Mouse (Mus musculus) heart, postnatal 0 days (tissue): ENCODE results near the gene Ahnak. TPM values are rescaled to one million over a fixed set of nuclear protein-coding genes. Genes with fewer than 3 reads are reported as not detected.

Experiments
- ATAC-seq: fragments of 200-750 bp; cut with Nextera tagmentation; 2 replicates; pipeline ENCODE4 v1.8.0; 2017; ENCODE audit warnings: low read depth, moderate number of reproducible peaks, moderate library complexity; ENCODE audit not compliant: insufficient read depth
- DNase-seq: peaks from one replicate; pipeline ENCODE4 v3.0.0-alpha.2; 2016; ENCODE audit warnings: low spot score
- H3K27ac ChIP-seq: fragments of 300-500 bp; sonication (generic); 2 replicates; pipeline ENCODE4 v1.5.1; 2014; ENCODE audit warnings: low read depth, mild to moderate bottlenecking
- H3K27me3 ChIP-seq: fragments of 300-500 bp; sonication (generic); 2 replicates; pipeline ENCODE4 v1.6.1; 2014; ENCODE audit warnings: low read length, mixed read lengths; ENCODE audit not compliant: control insufficient read depth, insufficient read depth
- H3K36me3 ChIP-seq: fragments of 300-500 bp; sonication (generic); replicated peaks from 2 replicates; pipeline ENCODE4 v1.6.1; 2014; ENCODE audit warnings: low read length, mixed read lengths; ENCODE audit not compliant: control insufficient read depth, insufficient read depth
- H3K4me1 ChIP-seq: fragments of 300-500 bp; sonication (generic); 2 replicates; pipeline ENCODE4 v1.6.1; 2014; ENCODE audit warnings: antibody characterized with exemption; ENCODE audit not compliant: control insufficient read depth, insufficient read depth
- H3K4me2 ChIP-seq: fragments of 300-500 bp; sonication (generic); 2 replicates; pipeline ENCODE4 v1.6.1; 2014; ENCODE audit warnings: low read depth, mild to moderate bottlenecking, low read length, moderate library complexity
- H3K4me3 ChIP-seq: fragments of 300-500 bp; sonication (generic); 2 replicates; pipeline ENCODE4 v1.5.1; 2014; ENCODE audit warnings: low read depth, low read length
- H3K9ac ChIP-seq: fragments of 300-500 bp; sonication (generic); replicated peaks from 2 replicates; pipeline ENCODE4 v1.6.1; 2014; ENCODE audit warnings: low read depth, low read length, mixed read lengths
- H3K9me3 ChIP-seq: fragments of 300-500 bp; sonication (generic); replicated peaks from 2 replicates; pipeline ENCODE4 v1.6.1; 2016; ENCODE audit warnings: low read length; ENCODE audit not compliant: control insufficient read depth
- CTCF ChIP-seq: IDR thresholded peaks from 2 replicates; pipeline ENCODE4 v1.5.1; 2016; ENCODE audit warnings: antibody characterized with exemption, control low read depth, low read depth
- EP300 ChIP-seq: IDR thresholded peaks from 2 replicates; pipeline ENCODE4 v1.6.1; 2016; ENCODE audit warnings: antibody characterized with exemption, low read depth
- WGBS: fragments of 180-500 bp; shearing (Covaris S2); extraction: QIAGEN DNeasy Blood & Tissue Kit; methylation state at CpG from one replicate; pipeline ENCODE4 v1.1.7; 2014; 5-methylcytosine and 5-hydroxymethylcytosine counted together
- polyA plus RNA-seq: library from polyadenylated mRNA; unstranded; fragments of >200 nt; fragmentation: Nextera tagmentation; extraction: Ambion mirVana; gene quantifications from 2 replicates; pipeline ENCODE4 v1.2.1, GENCODE M21; 2015
- total RNA-seq: library from RNA; depleted of rRNA; stranded (reverse); fragments of >200 nt; gene quantifications from 2 replicates; pipeline ENCODE4 v1.2.3, GENCODE M21; 2014; ENCODE audit warnings: low replicate concordance

Gene Ahnak
- total and polyA plus RNA-seq, 2 experiments from 2014 or later, result 56.8 to 122 TPM

DNA sequence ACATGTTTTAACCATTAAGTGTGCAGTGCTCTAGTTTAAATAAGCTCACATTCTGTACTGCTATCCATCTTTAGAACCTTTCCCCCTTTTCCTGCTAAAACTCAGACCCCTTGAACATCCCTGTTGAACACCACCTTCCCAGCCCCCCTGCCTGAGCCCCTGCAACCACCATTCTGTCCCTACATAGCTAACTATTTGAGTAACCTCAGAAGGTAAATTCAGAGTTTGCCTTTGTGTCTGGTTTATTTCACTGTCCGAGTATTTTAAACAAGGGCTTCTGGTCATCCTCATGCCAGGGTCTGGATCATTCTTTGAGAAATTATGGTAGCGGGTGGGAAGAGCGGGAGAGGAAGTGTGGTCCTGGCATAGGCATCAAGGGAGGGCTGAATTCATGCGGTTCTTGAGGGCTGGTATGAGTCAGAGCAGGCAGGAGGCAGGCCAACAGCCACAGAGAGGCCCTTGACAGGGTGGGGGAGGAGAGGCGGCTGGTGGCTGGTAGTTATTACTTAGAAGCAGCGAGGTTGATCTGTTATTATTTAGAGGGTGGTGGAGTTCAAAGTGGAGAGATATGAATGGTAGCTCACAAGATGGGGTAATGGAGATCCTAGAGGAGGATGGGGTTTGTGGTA, 63.8 kb downstream of the Ahnak start:
- Histone ChIP-seq H3K9me3 (no peaks in the 10 kb centered on the region), H3K27me3 (no peaks in the 10 kb centered on the region), H3K27ac (peak overlapping the region; percentile 37), H3K4me1 (peaks cover 15% of the 10 kb centered on the region; the same call in 1 of the 2 replicates), H3K9ac (no peak overlapping the region), H3K4me3 (no peak overlapping the region), H3K36me3 (no peaks in the 10 kb centered on the region), H3K4me2 (peak overlapping the region; percentile 7; the same call in 1 of the 2 replicates)
- ATAC-seq (peak; percentile 90), DNase-seq (peak; percentile 73)
- TF ChIP-seq EP300 (no peak), CTCF (no peak)
- 12% methylated on average over 6 of the region's 6 CpGs for WGBS

DNA sequence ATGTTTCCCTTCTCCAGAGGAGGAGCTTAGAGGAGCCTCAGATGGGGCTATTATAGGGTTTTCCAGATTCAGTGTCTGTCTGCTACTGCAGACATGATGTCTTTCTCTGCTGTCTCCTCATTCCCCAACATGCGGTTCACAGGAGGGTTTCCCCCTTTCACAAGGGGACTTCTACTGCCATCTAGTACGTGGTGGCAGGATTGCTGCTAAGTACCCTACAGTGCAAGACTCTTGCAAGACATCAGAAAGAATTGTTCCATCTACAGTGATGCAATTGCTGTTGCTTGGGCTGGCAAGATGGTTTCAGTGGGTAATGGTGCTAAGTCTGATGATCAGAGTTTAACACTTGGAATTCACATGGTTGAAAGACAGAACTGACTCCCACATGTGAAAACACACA, 66.1 kb downstream of the Ahnak start:
- H3K4me2 ChIP-seq, result no peak overlapping the region
- H3K27ac ChIP-seq, result no peak overlapping the region
- no peaks in the 10 kb centered on the region for H3K36me3 ChIP-seq
- no peaks in the 10 kb centered on the region for H3K9me3 ChIP-seq
- TF ChIP-seq EP300, result no peak
- peak; percentile 81 for TF ChIP-seq CTCF
- WGBS, result 17% methylated on average over 2 of the region's 2 CpGs
- DNase-seq (no peak), ATAC-seq (peak; percentile 44; the same call in 1 of the 2 replicates)
- peaks cover 12% of the 10 kb centered on the region; the same call in 1 of the 2 replicates for H3K4me1 ChIP-seq
- H3K4me3 ChIP-seq, result no peak overlapping the region
- H3K9ac ChIP-seq, result no peak overlapping the region
- no peaks in the 10 kb centered on the region for H3K27me3 ChIP-seq

DNA sequence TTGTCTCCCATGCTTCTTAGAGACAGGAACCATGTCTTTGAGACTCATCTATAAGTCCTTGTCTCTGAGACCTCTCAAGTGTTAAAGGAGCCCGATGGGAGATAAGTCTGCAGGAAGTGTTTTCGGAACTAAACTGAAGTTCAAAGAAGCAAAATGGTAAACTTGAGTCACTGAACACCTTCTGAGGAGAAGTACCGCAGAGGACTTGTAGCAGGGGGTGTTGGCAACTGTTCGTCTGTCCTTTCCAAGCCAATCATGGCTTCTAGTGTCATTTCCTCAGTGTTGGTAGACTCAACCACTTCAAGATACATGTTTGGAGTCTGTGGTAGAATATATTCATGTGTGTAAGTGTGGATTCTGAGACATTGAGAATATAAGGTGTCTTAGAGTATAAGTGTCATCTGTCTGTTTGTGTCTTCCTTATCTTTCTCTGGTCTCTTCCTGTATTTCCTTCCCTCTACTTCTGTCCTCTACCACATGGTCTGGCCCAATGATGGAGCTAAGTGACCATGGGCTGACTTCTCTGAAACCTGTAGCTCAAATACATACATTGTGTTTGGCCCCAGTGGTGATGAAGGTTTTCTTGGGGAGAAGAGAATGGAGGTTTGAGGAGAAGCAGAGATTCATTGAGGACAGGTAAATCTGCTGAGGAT, 66.7 kb downstream of the Ahnak start:
- no peak overlapping the region for H3K9ac ChIP-seq
- 75% methylated on average over 4 of the region's 4 CpGs for whole genome bisulfite sequencing
- H3K4me1 ChIP-seq, result peaks cover 12% of the 10 kb centered on the region; the same call in 1 of the 2 replicates
- TF ChIP-seq CTCF (no peak), EP300 (no peak)
- H3K4me3 ChIP-seq, result no peak overlapping the region
- H3K9me3 ChIP-seq, result no peaks in the 10 kb centered on the region
- H3K27me3 ChIP-seq, result no peaks in the 10 kb centered on the region
- ATAC-seq (no peak), DNase-seq (no peak)
- no peaks in the 10 kb centered on the region for H3K36me3 ChIP-seq
- H3K4me2 ChIP-seq, result no peak overlapping the region
- H3K27ac ChIP-seq, result no peak overlapping the region

DNA sequence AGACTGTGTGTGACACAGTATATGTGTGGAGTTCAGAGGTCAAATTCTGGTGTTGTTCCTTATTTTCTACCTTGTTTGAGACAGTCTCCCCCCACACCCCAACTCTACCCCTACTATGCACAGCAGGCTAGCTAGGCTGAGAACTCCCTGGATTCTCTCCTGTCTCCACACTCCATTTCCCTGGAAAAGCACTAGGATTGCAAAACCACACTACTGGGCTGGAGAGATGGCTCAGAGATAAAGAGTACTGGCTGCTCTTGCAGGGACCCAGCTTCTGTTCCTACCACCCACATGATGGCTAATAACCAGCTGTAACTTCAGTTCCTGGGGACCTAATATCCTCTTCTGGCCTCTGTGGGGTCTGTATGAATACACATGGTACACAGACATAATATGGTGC, 68.6 kb downstream of the Ahnak start:
- no peak for DNase-seq
- no peak overlapping the region for H3K4me2 ChIP-seq
- H3K27me3 ChIP-seq, result no peaks in the 10 kb centered on the region
- H3K9me3 ChIP-seq, result no peaks in the 10 kb centered on the region
- no peak overlapping the region for H3K4me3 ChIP-seq
- no peak for ATAC-seq
- H3K27ac ChIP-seq, result no peak overlapping the region
- H3K9ac ChIP-seq, result no peak overlapping the region
- H3K4me1 ChIP-seq, result peaks cover 9% of the 10 kb centered on the region; the same call in 1 of the 2 replicates
- H3K36me3 ChIP-seq, result no peaks in the 10 kb centered on the region
- no peak for TF ChIP-seq EP300
- TF ChIP-seq CTCF, result no peak

DNA sequence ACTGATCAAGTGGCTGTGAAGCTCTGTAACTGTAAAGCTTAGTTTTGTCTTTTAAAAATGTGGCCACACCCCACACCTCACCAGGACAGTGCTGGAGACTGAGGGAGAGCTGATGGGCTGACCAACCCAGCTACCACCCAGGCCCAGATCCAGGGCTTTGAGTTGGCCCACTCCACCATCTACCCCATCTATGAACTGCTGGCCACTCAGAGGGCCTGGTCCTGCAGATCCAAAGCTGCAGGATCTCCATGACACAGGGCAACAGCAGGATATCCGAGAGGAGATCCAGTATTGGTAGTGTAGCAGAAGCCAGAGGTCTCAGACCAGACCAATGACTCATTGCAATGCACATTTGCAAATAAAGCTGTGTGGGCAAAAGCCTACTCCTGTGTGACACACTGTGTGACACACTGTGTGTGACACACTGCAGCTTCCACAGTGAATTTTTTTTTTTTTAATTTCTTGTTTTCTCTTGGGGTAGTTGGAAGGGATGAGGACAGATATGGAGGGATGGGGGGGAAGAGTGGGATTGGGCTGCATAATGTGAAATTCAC, 69.3 kb downstream of the Ahnak start:
- no peak overlapping the region for H3K9ac ChIP-seq
- 0 out of 2 replicates have a peak, but pooled peaks cover 2% of the 10 kb centered on the region for H3K4me1 ChIP-seq
- H3K9me3 ChIP-seq, result no peaks in the 10 kb centered on the region
- no peaks in the 10 kb centered on the region for H3K36me3 ChIP-seq
- no peaks in the 10 kb centered on the region for H3K27me3 ChIP-seq
- TF ChIP-seq CTCF (no peak), EP300 (no peak)
- DNase-seq (no peak), ATAC-seq (no peak)
- H3K27ac ChIP-seq, result no peak overlapping the region
- WGBS, result 70% methylated on average over 1 of the region's 1 CpGs
- H3K4me3 ChIP-seq, result no peak overlapping the region
- H3K4me2 ChIP-seq, result no peak overlapping the region
